Mouse (Mus musculus): ENCODE measurements around the gene Dennd4a. TPM values are rescaled to one million over a fixed set of nuclear protein-coding genes. Genes with fewer than 3 reads are reported as not detected.
A peak's percentile ranks its signal among the peaks of the same experiment; 100 is the strongest.

The Dennd4a gene
- polyA plus RNA-seq, 1 experiment from 2014 or later = 4.0 TPM

GRCm38 (mm10) chr9:64770411-64770849, 40.7 kb upstream of the Dennd4a start:
- Histone ChIP-seq H3K9ac (ENCODE audit: low read length) (no peak overlapping the region), H3K36me3 (ENCODE audit: control insufficient read depth, insufficient read depth, low read length) (no peaks in the 10 kb centered on the region), H3K27me3 (ENCODE audit: control insufficient read depth, insufficient read depth, low read length) (no peaks in the 10 kb centered on the region), H3K4me1 (replicated peaks; ENCODE audit: control insufficient read depth, insufficient read depth) (no peaks in the 10 kb centered on the region; the same call in 1 of the 2 replicates), H3K9me3 (ENCODE audit: control insufficient read depth, low read length) (no peaks in the 10 kb centered on the region), H3K27ac (replicated peaks) (no peak overlapping the region), H3K4me3 (ENCODE audit: low read depth, low read length) (no peak overlapping the region), H3K4me2 (replicated peaks; ENCODE audit: low read depth) (no peak overlapping the region)
- TF ChIP-seq CTCF (IDR thresholded peaks at IDR 0.05; ENCODE audit: low read depth) (no peak), EP300 (optimal IDR thresholded peaks at IDR 0.05) (no peak)
- WGBS = 74% methylated on average over 5 of the region's 5 CpGs
- no peak for ATAC-seq (ENCODE audit: low FRiP score, low TSS enrichment)
- no peak for DNase-seq (ENCODE audit: low spot score)

- no peak overlapping the region for H3K4me2 ChIP-seq (replicated peaks; ENCODE audit: low read depth)
- H3K27ac ChIP-seq (replicated peaks) = no peak overlapping the region
- 51% methylated on average over 5 of the region's 5 CpGs for WGBS
- no peak for DNase-seq (ENCODE audit: low spot score)
- no peak overlapping the region for H3K9ac ChIP-seq (ENCODE audit: low read length)
- no peaks in the 10 kb centered on the region for H3K9me3 ChIP-seq (ENCODE audit: control insufficient read depth, low read length)
- no peaks in the 10 kb centered on the region for H3K27me3 ChIP-seq (ENCODE audit: control insufficient read depth, insufficient read depth, low read length)
- ATAC-seq (ENCODE audit: low FRiP score, low TSS enrichment) = no peak
- no peaks in the 10 kb centered on the region; the same call in 1 of the 2 replicates for H3K4me1 ChIP-seq (replicated peaks; ENCODE audit: control insufficient read depth, insufficient read depth)
- H3K4me3 ChIP-seq (ENCODE audit: low read depth, low read length) = no peak overlapping the region
- no peak for TF ChIP-seq EP300 (optimal IDR thresholded peaks at IDR 0.05)
- no peak for TF ChIP-seq CTCF (IDR thresholded peaks at IDR 0.05; ENCODE audit: low read depth)
- H3K36me3 ChIP-seq (ENCODE audit: control insufficient read depth, insufficient read depth, low read length) = no peaks in the 10 kb centered on the region
Measured at GRCm38 (mm10) chr9:64771236-64771635, 39.9 kb upstream of the Dennd4a start.

GRCm38 (mm10) chr9:64773254-64773653, 37.9 kb upstream of the Dennd4a start:
- 73% methylated on average over 8 of the region's 8 CpGs for WGBS
- no peaks in the 10 kb centered on the region; the same call in 1 of the 2 replicates for H3K4me1 ChIP-seq (replicated peaks; ENCODE audit: control insufficient read depth, insufficient read depth)
- TF ChIP-seq EP300 (optimal IDR thresholded peaks at IDR 0.05) (no peak), CTCF (IDR thresholded peaks at IDR 0.05; ENCODE audit: low read depth) (no peak)
- H3K9ac ChIP-seq (ENCODE audit: low read length) = no peak overlapping the region
- H3K27ac ChIP-seq (replicated peaks) = no peak overlapping the region
- no peaks in the 10 kb centered on the region for H3K27me3 ChIP-seq (ENCODE audit: control insufficient read depth, insufficient read depth, low read length)
- no peak overlapping the region for H3K4me3 ChIP-seq (ENCODE audit: low read depth, low read length)
- no peak for DNase-seq (ENCODE audit: low spot score)
- no peaks in the 10 kb centered on the region for H3K36me3 ChIP-seq (ENCODE audit: control insufficient read depth, insufficient read depth, low read length)
- no peak overlapping the region for H3K4me2 ChIP-seq (replicated peaks; ENCODE audit: low read depth)
- H3K9me3 ChIP-seq (ENCODE audit: control insufficient read depth, low read length) = no peaks in the 10 kb centered on the region
- ATAC-seq (ENCODE audit: low FRiP score, low TSS enrichment) = no peak

GRCm38 (mm10) chr9:64773936-64774335, 37.2 kb upstream of the Dennd4a start:
- no peak overlapping the region for H3K9ac ChIP-seq (ENCODE audit: low read length)
- no peak for ATAC-seq (ENCODE audit: low FRiP score, low TSS enrichment)

GRCm38 (mm10) chr9:64774411-64774811, 36.7 kb upstream of the Dennd4a start:
- Histone ChIP-seq H3K36me3 (ENCODE audit: control insufficient read depth, insufficient read depth, low read length) (no peaks in the 10 kb centered on the region), H3K27ac (replicated peaks) (peak overlapping the region; percentile 81), H3K4me1 (replicated peaks; ENCODE audit: control insufficient read depth, insufficient read depth) (no peaks in the 10 kb centered on the region; the same call in 1 of the 2 replicates), H3K9me3 (ENCODE audit: control insufficient read depth, low read length) (no peaks in the 10 kb centered on the region), H3K4me3 (ENCODE audit: low read depth, low read length) (no peak overlapping the region), H3K4me2 (replicated peaks; ENCODE audit: low read depth) (no peak overlapping the region), H3K27me3 (ENCODE audit: control insufficient read depth, insufficient read depth, low read length) (no peaks in the 10 kb centered on the region), H3K9ac (ENCODE audit: low read length) (no peak overlapping the region)
- WGBS = 16% methylated on average over 5 of the region's 5 CpGs
- TF ChIP-seq CTCF (IDR thresholded peaks at IDR 0.05; ENCODE audit: low read depth) (no peak), EP300 (optimal IDR thresholded peaks at IDR 0.05) (no peak)
- peak; percentile 84 for ATAC-seq (ENCODE audit: low FRiP score, low TSS enrichment)
- DNase-seq (ENCODE audit: low spot score) = peak; percentile 75

More at GRCm38 (mm10) chr9:64773936-64774335, 37.2 kb upstream of the Dennd4a start:
- Histone ChIP-seq H3K9me3 (ENCODE audit: control insufficient read depth, low read length) (no peaks in the 10 kb centered on the region), H3K27ac (replicated peaks) (peak overlapping the region; percentile 81), H3K4me1 (replicated peaks; ENCODE audit: control insufficient read depth, insufficient read depth) (no peaks in the 10 kb centered on the region; the same call in 1 of the 2 replicates), H3K27me3 (ENCODE audit: control insufficient read depth, insufficient read depth, low read length) (no peaks in the 10 kb centered on the region), H3K4me2 (replicated peaks; ENCODE audit: low read depth) (no peak overlapping the region), H3K4me3 (ENCODE audit: low read depth, low read length) (no peak overlapping the region), H3K36me3 (ENCODE audit: control insufficient read depth, insufficient read depth, low read length) (no peaks in the 10 kb centered on the region)
- no peak for DNase-seq (ENCODE audit: low spot score)
- WGBS = 55% methylated on average over 4 of the region's 4 CpGs
- TF ChIP-seq EP300 (optimal IDR thresholded peaks at IDR 0.05) (no peak), CTCF (IDR thresholded peaks at IDR 0.05; ENCODE audit: low read depth) (peak; percentile 51)

- peak; percentile 22; the same call in 1 of the 2 replicates for ATAC-seq (ENCODE audit: low FRiP score, low TSS enrichment)
- DNase-seq (ENCODE audit: low spot score) = no peak
- no peak overlapping the region for H3K4me2 ChIP-seq (replicated peaks; ENCODE audit: low read depth)
- H3K4me3 ChIP-seq (ENCODE audit: low read depth, low read length) = no peak overlapping the region
- H3K9ac ChIP-seq (ENCODE audit: low read length) = no peak overlapping the region
- no peaks in the 10 kb centered on the region for H3K36me3 ChIP-seq (ENCODE audit: control insufficient read depth, insufficient read depth, low read length)
- H3K9me3 ChIP-seq (ENCODE audit: control insufficient read depth, low read length) = no peaks in the 10 kb centered on the region
- H3K27me3 ChIP-seq (ENCODE audit: control insufficient read depth, insufficient read depth, low read length) = no peaks in the 10 kb centered on the region
- TF ChIP-seq EP300 (optimal IDR thresholded peaks at IDR 0.05) (no peak), CTCF (IDR thresholded peaks at IDR 0.05; ENCODE audit: low read depth) (no peak)
- 46% methylated on average over 2 of the region's 2 CpGs for WGBS
- H3K27ac ChIP-seq (replicated peaks) = peak overlapping the region; percentile 81
- no peaks in the 10 kb centered on the region; the same call in 1 of the 2 replicates for H3K4me1 ChIP-seq (replicated peaks; ENCODE audit: control insufficient read depth, insufficient read depth)
Measured at GRCm38 (mm10) chr9:64774883-64775282, 36.3 kb upstream of the Dennd4a start.

Measured in stomach, postnatal 0 days (tissue).